Mouse (Mus musculus) lung, embryonic 14.5 days (tissue): ENCODE results near the gene Arntl. TPM values are rescaled to one million over a fixed set of nuclear protein-coding genes. Genes with fewer than 3 reads are reported as not detected.
"Not testable (repeated sequence)": the region's sequence is repeated elsewhere in the genome, so short reads cannot be mapped to it uniquely, and the experiment has no call there.

Experiments used
- ATAC-seq: fragments of 200-750 bp; cut with Nextera tagmentation; 2 replicates; pipeline ENCODE4 v1.8.0; 2017; ENCODE audit warnings: mild to moderate bottlenecking, moderate TSS enrichment, moderate library complexity; ENCODE audit not compliant: insufficient read depth
- DNase-seq: peaks from one replicate; pipeline ENCODE4 v3.0.0-alpha.2; 2015
- H3K27ac ChIP-seq: fragments of 300-500 bp; sonication (generic); 2 replicates; pipeline ENCODE4 v1.5.1; 2014; ENCODE audit warnings: low read depth, mild to moderate bottlenecking, moderate library complexity
- H3K27me3 ChIP-seq: fragments of 300-500 bp; sonication (generic); 2 replicates; pipeline ENCODE4 v1.6.1; 2014; ENCODE audit warnings: low read length, control low read depth; ENCODE audit not compliant: insufficient read depth
- H3K36me3 ChIP-seq: fragments of 300-500 bp; sonication (generic); 2 replicates; pipeline ENCODE4 v1.6.1; 2014; ENCODE audit warnings: control low read depth; ENCODE audit not compliant: insufficient read depth
- H3K4me1 ChIP-seq: fragments of 300-500 bp; sonication (generic); 2 replicates; pipeline ENCODE4 v1.6.1; 2014; ENCODE audit warnings: antibody characterized with exemption, control low read depth; ENCODE audit not compliant: insufficient read depth
- H3K4me2 ChIP-seq: fragments of 300-500 bp; sonication (generic); 2 replicates; pipeline ENCODE4 v1.6.1; 2014; ENCODE audit warnings: mild to moderate bottlenecking
- H3K4me3 ChIP-seq: fragments of 300-500 bp; sonication (generic); 2 replicates; pipeline ENCODE4 v1.5.1; 2014; ENCODE audit warnings: low read depth, low read length
- H3K9ac ChIP-seq: fragments of 300-500 bp; sonication (generic); 2 replicates; pipeline ENCODE4 v1.6.1; 2014
- H3K9me3 ChIP-seq: fragments of 300-500 bp; sonication (generic); 2 replicates; pipeline ENCODE4 v1.6.1; 2016; ENCODE audit warnings: low read depth, low read length, control low read depth
- CTCF ChIP-seq: IDR thresholded peaks from 2 replicates; pipeline ENCODE4 v1.5.1; 2016; ENCODE audit warnings: antibody characterized with exemption, low read depth
- WGBS: fragments of 180-500 bp; shearing (Covaris S2); extraction: QIAGEN DNeasy Blood & Tissue Kit; methylation state at CpG from one replicate; pipeline ENCODE4 v1.1.7; 2014; 5-methylcytosine and 5-hydroxymethylcytosine counted together
- polyA plus RNA-seq: library from polyadenylated mRNA; unstranded; fragments of >200 nt; fragmentation: Nextera tagmentation; extraction: Ambion mirVana; gene quantifications from 2 replicates; pipeline ENCODE4 v1.2.1, GENCODE M21; 2014

Gene Arntl
- polyA plus RNA-seq, 1 experiment from 2014 or later = 10.6 TPM

GRCm38 (mm10) chr7:113251001-113251400 lies 43.7 kb downstream of the Arntl start:
- Histone ChIP-seq H3K4me3 (no peak overlapping the region), H3K4me2 (peak overlapping the region; percentile 5; the same call in 1 of the 2 replicates), H3K27ac (peak overlapping the region; percentile 71), H3K9me3 (no peaks in the 10 kb centered on the region), H3K36me3 (no peaks in the 10 kb centered on the region), H3K9ac (no peak overlapping the region), H3K27me3 (no peaks in the 10 kb centered on the region), H3K4me1 (peaks cover 25% of the 10 kb centered on the region)
- DNase-seq = peak; percentile 79
- WGBS = 49% methylated on average over 3 of the region's 3 CpGs
- ATAC-seq = peak; percentile 77
- no peak for TF ChIP-seq CTCF

GRCm38 (mm10) chr7:113251554-113251953 lies 44.3 kb downstream of the Arntl start:
- H3K9ac ChIP-seq = no peak overlapping the region
- 67% methylated on average over 6 of the region's 6 CpGs for WGBS
- H3K36me3 ChIP-seq = no peaks in the 10 kb centered on the region
- H3K4me1 ChIP-seq = peaks cover 25% of the 10 kb centered on the region
- no peak overlapping the region for H3K4me3 ChIP-seq
- H3K27ac ChIP-seq = peak overlapping the region; percentile 71; the same call in 1 of the 2 replicates
- no peak for ATAC-seq
- H3K9me3 ChIP-seq = no peaks in the 10 kb centered on the region
- H3K27me3 ChIP-seq = no peaks in the 10 kb centered on the region
- no peak for DNase-seq
- TF ChIP-seq CTCF = no peak
- H3K4me2 ChIP-seq = no peak overlapping the region

- WGBS = 90% methylated on average over 7 of the region's 7 CpGs
- ATAC-seq = no peak
Observed at GRCm38 (mm10) chr7:113253777-113254405, 46.6 kb downstream of the Arntl start.

GRCm38 (mm10) chr7:113256046-113256445 lies 48.8 kb downstream of the Arntl start:
- H3K4me2 ChIP-seq = no peak overlapping the region
- no peak overlapping the region for H3K4me3 ChIP-seq
- H3K4me1 ChIP-seq = peaks cover 6% of the 10 kb centered on the region
- DNase-seq (peak; percentile 66), ATAC-seq (no peak)
- H3K27ac ChIP-seq = no peak overlapping the region
- TF ChIP-seq CTCF = peak; percentile 73
- H3K27me3 ChIP-seq = no peaks in the 10 kb centered on the region
- H3K9ac ChIP-seq = no peak overlapping the region
- 37% methylated on average over 4 of the region's 4 CpGs for WGBS
- no peaks in the 10 kb centered on the region for H3K36me3 ChIP-seq
- no peaks in the 10 kb centered on the region for H3K9me3 ChIP-seq

More at GRCm38 (mm10) chr7:113253777-113254405, 46.6 kb downstream of the Arntl start:
- Histone ChIP-seq H3K27ac (no peak overlapping the region), H3K27me3 (no peaks in the 10 kb centered on the region), H3K36me3 (no peaks in the 10 kb centered on the region), H3K9me3 (no peaks in the 10 kb centered on the region), H3K4me3 (no peak overlapping the region), H3K9ac (no peak overlapping the region), H3K4me1 (peaks cover 19% of the 10 kb centered on the region), H3K4me2 (no peak overlapping the region)
- DNase-seq = no peak
- TF ChIP-seq CTCF = no peak

GRCm38 (mm10) chr7:113258430-113258829 lies 51.2 kb downstream of the Arntl start:
- TF ChIP-seq CTCF = peak; percentile 59
- ATAC-seq (no peak), DNase-seq (peak; percentile 58)
- Histone ChIP-seq H3K4me3 (no peak overlapping the region), H3K9ac (no peak overlapping the region), H3K27me3 (no peaks in the 10 kb centered on the region), H3K4me2 (no peak overlapping the region), H3K36me3 (no peaks in the 10 kb centered on the region), H3K9me3 (no peaks in the 10 kb centered on the region), H3K27ac (no peak overlapping the region), H3K4me1 (peaks cover 4% of the 10 kb centered on the region; the same call in 1 of the 2 replicates)
- 63% methylated on average over 4 of the region's 4 CpGs for WGBS

GRCm38 (mm10) chr7:113260321-113261167 lies 53.3 kb downstream of the Arntl start:
- H3K9me3 ChIP-seq = no peaks in the 10 kb centered on the region
- 0 out of 2 replicates have a peak, but pooled peaks have one; percentile 8 for TF ChIP-seq CTCF
- 75% methylated on average over 21 of the region's 21 CpGs for WGBS
- ATAC-seq (peak; percentile 53), DNase-seq (no peak)
- no peak overlapping the region for H3K9ac ChIP-seq
- peaks cover 4% of the 10 kb centered on the region; the same call in 1 of the 2 replicates for H3K4me1 ChIP-seq
- no peaks in the 10 kb centered on the region for H3K36me3 ChIP-seq
- H3K27ac ChIP-seq = no peak overlapping the region
- no peaks in the 10 kb centered on the region for H3K27me3 ChIP-seq
- H3K4me2 ChIP-seq = no peak overlapping the region
- no peak overlapping the region for H3K4me3 ChIP-seq

- no peak for ATAC-seq
- no peak overlapping the region for H3K9ac ChIP-seq
- no peak overlapping the region for H3K4me3 ChIP-seq
- H3K27me3 ChIP-seq = no peaks in the 10 kb centered on the region
- H3K4me1 ChIP-seq = peaks cover 4% of the 10 kb centered on the region; the same call in 1 of the 2 replicates
- no peaks in the 10 kb centered on the region for H3K36me3 ChIP-seq
- H3K9me3 ChIP-seq = no peaks in the 10 kb centered on the region
- 66% methylated on average over 3 of the region's 3 CpGs for WGBS
- no peak overlapping the region for H3K27ac ChIP-seq
- no peak for DNase-seq
- TF ChIP-seq CTCF = no peak
- no peak overlapping the region for H3K4me2 ChIP-seq
Observed at GRCm38 (mm10) chr7:113261690-113262089, 54.4 kb downstream of the Arntl start.

- H3K27ac ChIP-seq, H3K4me1 ChIP-seq, ATAC-seq, DNase-seq, H3K36me3 ChIP-seq, H3K4me2 ChIP-seq, H3K27me3 ChIP-seq, H3K4me3 ChIP-seq, H3K9me3 ChIP-seq, H3K9ac ChIP-seq: not testable (repeated sequence)
- WGBS = 39% methylated on average over 14 of the region's 14 CpGs
Observed at GRCm38 (mm10) chr7:113262510-113263467, 55.5 kb downstream of the Arntl start.
